Mouse (Mus musculus): ENCODE measurements around the gene Chsy1. TPM values are rescaled to one million over a fixed set of nuclear protein-coding genes. Genes with fewer than 3 reads are reported as not detected.

Gene Chsy1
- polyA plus RNA-seq, 1 experiment from 2014 or later, result 15.1 TPM

GRCm38 (mm10) chr7:66200791-66201450 lies 91.6 kb downstream of the Chsy1 start:
- in situ Hi-C loops (cut with MboI; ENCODE audit: low pct_unique_long_range_greater_than_20kb), result no loop called here
- POLR2A ChIA-PET, result no interaction called here
- CTCF ChIA-PET, result interaction anchor here (1.0 kb wide), 1 partner anchor 45 kb away, joined by 3 read pairs; no protein-coding TSS in a partner anchor
- DNase-seq (ENCODE audit: low read depth, low spot score), result no peak
- no peak for TF ChIP-seq CTCF (IDR thresholded peaks at IDR 0.05)
- ATAC-seq, result no peak
- peaks cover 2% of the 10 kb centered on the region for H3K27me3 ChIP-seq

- in situ Hi-C loops (cut with MboI; ENCODE audit: low pct_unique_long_range_greater_than_20kb), result no loop called here
Observed at GRCm38 (mm10) chr7:66201657-66202056, 92.3 kb downstream of the Chsy1 start.

GRCm38 (mm10) chr7:66209920-66210319 lies 100.6 kb downstream of the Chsy1 start:
- CTCF ChIA-PET, result interaction anchor here (1.5 kb wide), 1 partner anchor 103 kb away, joined by 3 read pairs; no protein-coding TSS in a partner anchor
- no peak for DNase-seq (ENCODE audit: low read depth, low spot score)
- H3K27me3 ChIP-seq, result peaks cover 2% of the 10 kb centered on the region
- in situ Hi-C loops (cut with MboI; ENCODE audit: low pct_unique_long_range_greater_than_20kb), result no loop called here
- TF ChIP-seq CTCF (IDR thresholded peaks at IDR 0.05), result no peak
- ATAC-seq, result no peak
- POLR2A ChIA-PET, result no interaction called here

More at GRCm38 (mm10) chr7:66201657-66202056, 92.3 kb downstream of the Chsy1 start:
- peaks cover 2% of the 10 kb centered on the region for H3K27me3 ChIP-seq
- ATAC-seq, result no peak
- ChIA-PET CTCF (interaction anchor here (1.0 kb wide), 1 partner anchor 44 kb away, joined by 3 read pairs; no protein-coding TSS in a partner anchor), POLR2A (interaction anchor here (0.6 kb wide), 1 partner anchor 16 kb away, joined by 3 read pairs; no protein-coding TSS in a partner anchor)
- no peak for TF ChIP-seq CTCF (IDR thresholded peaks at IDR 0.05)
- DNase-seq (ENCODE audit: low read depth, low spot score), result no peak

- ChIA-PET CTCF (no interaction called here), POLR2A (no interaction called here)
- ATAC-seq (no peak), DNase-seq (ENCODE audit: low read depth, low spot score) (no peak)
- in situ Hi-C loops (cut with MboI; ENCODE audit: low pct_unique_long_range_greater_than_20kb), result no loop called here
- no peak for TF ChIP-seq CTCF (IDR thresholded peaks at IDR 0.05)
- no peaks in the 10 kb centered on the region for H3K27me3 ChIP-seq
Observed at GRCm38 (mm10) chr7:66212887-66213286, 103.6 kb downstream of the Chsy1 start.

GRCm38 (mm10) chr7:66214477-66214876 lies 105.2 kb downstream of the Chsy1 start:
- ChIA-PET POLR2A (no interaction called here), CTCF (interaction anchor here (1.2 kb wide), 1 partner anchor 9 kb away, joined by 3 read pairs; no protein-coding TSS in a partner anchor)
- ATAC-seq, result no peak

GRCm38 (mm10) chr7:66215911-66216310 lies 106.6 kb downstream of the Chsy1 start:
- no peak for ATAC-seq
- ChIA-PET POLR2A (no interaction called here), CTCF (no interaction called here)
- in situ Hi-C loops (cut with MboI; ENCODE audit: low pct_unique_long_range_greater_than_20kb), result no loop called here
- no peak for TF ChIP-seq CTCF (IDR thresholded peaks at IDR 0.05)
- no peak for DNase-seq (ENCODE audit: low read depth, low spot score)
- H3K27me3 ChIP-seq, result no peaks in the 10 kb centered on the region

More at GRCm38 (mm10) chr7:66214477-66214876, 105.2 kb downstream of the Chsy1 start:
- DNase-seq (ENCODE audit: low read depth, low spot score), result no peak
- no peak for TF ChIP-seq CTCF (IDR thresholded peaks at IDR 0.05)
- no peaks in the 10 kb centered on the region for H3K27me3 ChIP-seq
- in situ Hi-C loops (cut with MboI; ENCODE audit: low pct_unique_long_range_greater_than_20kb), result no loop called here

GRCm38 (mm10) chr7:66217011-66217410 lies 107.7 kb downstream of the Chsy1 start:
- POLR2A ChIA-PET, result interaction anchor here (0.7 kb wide), 1 partner anchor 167 kb away, joined by 3 read pairs; no protein-coding TSS in a partner anchor
- no peak for TF ChIP-seq CTCF (IDR thresholded peaks at IDR 0.05)
- DNase-seq (ENCODE audit: low read depth, low spot score) (no peak), ATAC-seq (no peak)
- in situ Hi-C loops (cut with MboI; ENCODE audit: low pct_unique_long_range_greater_than_20kb), result no loop called here
- CTCF ChIA-PET, result interaction anchor here (1.1 kb wide), 1 partner anchor 36 kb away, joined by 3 read pairs; no protein-coding TSS in a partner anchor
- no peaks in the 10 kb centered on the region for H3K27me3 ChIP-seq

GRCm38 (mm10) chr7:66217531-66218094 lies 108.3 kb downstream of the Chsy1 start:
- in situ Hi-C loops (cut with MboI; ENCODE audit: low pct_unique_long_range_greater_than_20kb), result no loop called here
- ChIA-PET CTCF (interaction anchor here (1.1 kb wide), 2 partner anchors 33 to 37 kb away, joined by 3 read pairs; no protein-coding TSS in a partner anchor), POLR2A (interaction anchor here (0.6 to 0.7 kb wide), 2 partner anchors 16 to 167 kb away, joined by 3 read pairs; no protein-coding TSS in a partner anchor)
- H3K27me3 ChIP-seq, result no peaks in the 10 kb centered on the region
- ATAC-seq, result peak; percentile 12
- no peak for TF ChIP-seq CTCF (IDR thresholded peaks at IDR 0.05)
- no peak for DNase-seq (ENCODE audit: low read depth, low spot score)

GRCm38 (mm10) chr7:66218193-66219014 lies 109.1 kb downstream of the Chsy1 start:
- CTCF ChIA-PET, result interaction anchor here (1.1 kb wide), 1 partner anchor 33 kb away, joined by 3 read pairs; no protein-coding TSS in a partner anchor

GRCm38 (mm10) chr7:66219028-66219793 lies 109.9 kb downstream of the Chsy1 start:
- ATAC-seq (no peak), DNase-seq (ENCODE audit: low read depth, low spot score) (no peak)
- TF ChIP-seq CTCF (IDR thresholded peaks at IDR 0.05), result no peak
- in situ Hi-C loops (cut with MboI; ENCODE audit: low pct_unique_long_range_greater_than_20kb), result no loop called here
- POLR2A ChIA-PET, result no interaction called here
- H3K27me3 ChIP-seq, result no peaks in the 10 kb centered on the region
- CTCF ChIA-PET, result no interaction called here

More at GRCm38 (mm10) chr7:66218193-66219014, 109.1 kb downstream of the Chsy1 start:
- no peak for DNase-seq (ENCODE audit: low read depth, low spot score)
- peak; percentile 15 for ATAC-seq
- POLR2A ChIA-PET, result no interaction called here
- no peak for TF ChIP-seq CTCF (IDR thresholded peaks at IDR 0.05)
- in situ Hi-C loops (cut with MboI; ENCODE audit: low pct_unique_long_range_greater_than_20kb), result no loop called here
- H3K27me3 ChIP-seq, result no peaks in the 10 kb centered on the region

All from Patski (cell line).